Mouse (Mus musculus) adrenal gland, adult 10 weeks (tissue): ENCODE results near the gene Fos. TPM values are rescaled to one million over a fixed set of nuclear protein-coding genes. Genes with fewer than 3 reads are reported as not detected.

Source experiments
- polyA plus RNA-seq: library from polyadenylated mRNA; stranded (reverse); fragments of 350-450 nt; fragmentation: Illumina TruSeq; extraction: RNeasy Lipid Tissue Mini Kit (QIAGEN cat#74804); gene quantifications from one replicate; pipeline ENCODE4 v1.2.3, GENCODE M21; 2014; ENCODE audit warnings: low read depth, low replicate concordance

Fos gene
- polyA plus RNA-seq: 41.4 TPM

DNA sequence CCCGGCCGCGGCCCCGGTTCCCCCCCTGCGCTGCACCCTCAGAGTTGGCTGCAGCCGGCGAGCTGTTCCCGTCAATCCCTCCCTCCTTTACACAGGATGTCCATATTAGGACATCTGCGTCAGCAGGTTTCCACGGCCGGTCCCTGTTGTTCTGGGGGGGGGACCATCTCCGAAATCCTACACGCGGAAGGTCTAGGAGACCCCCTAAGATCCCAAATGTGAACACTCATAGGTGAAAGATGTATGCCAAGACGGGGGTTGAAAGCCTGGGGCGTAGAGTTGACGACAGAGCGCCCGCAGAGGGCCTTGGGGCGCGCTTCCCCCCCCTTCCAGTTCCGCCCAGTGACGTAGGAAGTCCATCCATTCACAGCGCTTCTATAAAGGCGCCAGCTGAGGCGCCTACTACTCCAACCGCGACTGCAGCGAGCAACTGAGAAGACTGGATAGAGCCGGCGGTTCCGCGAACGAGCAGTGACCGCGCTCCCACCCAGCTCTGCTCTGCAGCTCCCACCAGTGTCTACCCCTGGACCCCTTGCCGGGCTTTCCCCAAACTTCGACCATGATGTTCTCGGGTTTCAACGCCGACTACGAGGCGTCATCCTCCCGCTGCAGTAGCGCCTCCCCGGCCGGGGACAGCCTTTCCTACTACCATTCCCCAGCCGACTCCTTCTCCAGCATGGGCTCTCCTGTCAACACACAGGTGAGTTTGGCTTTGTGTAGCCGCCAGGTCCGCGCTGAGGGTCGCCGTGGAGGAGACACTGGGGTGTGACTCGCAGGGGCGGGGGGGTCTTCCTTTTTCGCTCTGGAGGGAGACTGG is at the start of gene Fos:
Gene Fos (plus strand): TSS at position 410 of the 817 bp plus-strand sequence.

Other genes starting within 250 kb of the Fos start
- 30.3 TPM for gene Mlh3, start 203.3 kb upstream of the Fos start, polyA plus RNA-seq
- gene Acyp1, start 185.5 kb upstream of the Fos start, polyA plus RNA-seq: 32.1 TPM
- 0.70 TPM for gene Zc2hc1c, start 185.3 kb upstream of the Fos start, polyA plus RNA-seq
- gene Nek9, start 134.5 kb upstream of the Fos start, polyA plus RNA-seq: 85.3 TPM
- 518 TPM for gene Tmed10, start 99.0 kb upstream of the Fos start, polyA plus RNA-seq
- gene Jdp2, start 125.1 kb downstream of the Fos start, polyA plus RNA-seq: 0.87 TPM
- not detected for gene Batf, start 212.8 kb downstream of the Fos start, polyA plus RNA-seq